Mouse (Mus musculus) CH12.LX (cell line): ENCODE measurements around the gene Agps. TPM values are rescaled to one million over a fixed set of nuclear protein-coding genes. Genes with fewer than 3 reads are reported as not detected.

Experiments
- DNase-seq: peaks from one replicate; pipeline ENCODE4 v3.0.0-alpha.2; 2013; ENCODE audit errors: extremely low read depth
- H3K27ac ChIP-seq: 2 replicates; pipeline ENCODE4 v1.5.1; 2012; ENCODE audit warnings: low read depth, mild to moderate bottlenecking, control low read depth, moderate library complexity; ENCODE audit not compliant: insufficient read depth
- H3K27me3 ChIP-seq: replicated peaks from 2 replicates; pipeline ENCODE3; 2012; ENCODE audit warnings: inconsistent platforms
- H3K36me3 ChIP-seq, 2 experiments: replicated peaks in 1 of 2; 2 replicates each; pipeline versions ENCODE3 to v1.6.1; 2012; ENCODE audit warnings: inconsistent platforms in 1 of 2, low read length in 1 of 2, mild to moderate bottlenecking in 1 of 2, mixed read lengths in 1 of 2, moderate library complexity in 1 of 2; ENCODE audit not compliant: control insufficient read depth in 1 of 2, insufficient read depth in 1 of 2
- H3K4me1 ChIP-seq, 2 experiments: 2 replicates each; pipeline ENCODE4 v1.6.1; 2012; ENCODE audit warnings: inconsistent platforms in 1 of 2, moderate library complexity in 1 of 2; ENCODE audit not compliant: insufficient read depth in 2 of 2, control insufficient read depth in 1 of 2
- H3K4me2 ChIP-seq: 2 replicates; pipeline ENCODE4 v1.6.1; 2012; ENCODE audit warnings: low read depth, mild to moderate bottlenecking, control low read depth; ENCODE audit not compliant: poor library complexity, insufficient read depth, severe bottlenecking
- H3K4me3 ChIP-seq, 3 experiments: fragments of 150-350 bp in 1 of 3; sonication (generic) in 1 of 3; replicated peaks in 1 of 3; 2 replicates each; pipeline versions ENCODE3 to v1.5.1; 2011 to 2012; ENCODE audit warnings: low read depth in 2 of 3, low read length in 2 of 3, mild to moderate bottlenecking in 2 of 3, moderate library complexity in 2 of 3, control low read depth in 1 of 3, improper control_type of control experiment in 1 of 3, inconsistent platforms in 1 of 3, mixed read lengths in 1 of 3; ENCODE audit not compliant: poor library complexity in 1 of 3
- H3K79me2 ChIP-seq: replicated peaks from 2 replicates; pipeline ENCODE4 v1.6.1; 2012; ENCODE audit warnings: mild to moderate bottlenecking, moderate library complexity; ENCODE audit not compliant: control insufficient read depth, poor library complexity, insufficient read depth, severe bottlenecking; ENCODE audit errors: extremely low read depth
- H3K9ac ChIP-seq: 2 replicates; pipeline ENCODE4 v1.6.1; 2012; ENCODE audit warnings: low read depth, mild to moderate bottlenecking, control low read depth, moderate library complexity; ENCODE audit not compliant: insufficient read depth
- H3K9me3 ChIP-seq: replicated peaks from 2 replicates; pipeline ENCODE3; 2012; ENCODE audit warnings: low read length, inconsistent platforms, mixed read lengths
- CHD1 ChIP-seq: IDR thresholded peaks from 2 replicates; pipeline ENCODE4 v1.6.1; 2012; ENCODE audit warnings: low read depth, low read length, improper control_type of control experiment, inconsistent platforms
- E2F4 ChIP-seq: IDR thresholded peaks from 2 replicates; pipeline ENCODE4 v1.6.1; 2011; ENCODE audit warnings: low read depth, low read length, improper control_type of control experiment; ENCODE audit not compliant: insufficient replicate concordance
- ETS1 ChIP-seq: conservative IDR thresholded peaks from 2 replicates; pipeline ENCODE4 v1.6.1; 2012; ENCODE audit warnings: low read depth, mild to moderate bottlenecking, inconsistent platforms, low read length, improper control_type of control experiment, moderate library complexity
- HCFC1 ChIP-seq: IDR thresholded peaks from 2 replicates; pipeline ENCODE4 v1.6.1; 2012; ENCODE audit warnings: low read depth, mild to moderate bottlenecking, inconsistent platforms, low read length, improper control_type of control experiment
- IRF4 ChIP-seq: IDR thresholded peaks from 2 replicates; pipeline ENCODE4 v1.6.1; 2014; ENCODE audit warnings: low read depth, mild to moderate bottlenecking, inconsistent platforms, low read length, improper control_type of control experiment
- JUN ChIP-seq: IDR thresholded peaks from 2 replicates; pipeline ENCODE4 v1.6.1; 2011; ENCODE audit warnings: low read depth, mild to moderate bottlenecking, low read length, improper control_type of control experiment, moderate library complexity; ENCODE audit not compliant: insufficient read depth
- MAX ChIP-seq: IDR thresholded peaks from 2 replicates; pipeline ENCODE4 v1.6.1; 2011; ENCODE audit warnings: low read length, improper control_type of control experiment
- MAZ ChIP-seq: IDR thresholded peaks from 2 replicates; pipeline ENCODE4 v1.6.1; 2012; ENCODE audit warnings: low read depth, mild to moderate bottlenecking, inconsistent platforms, low read length, improper control_type of control experiment, moderate library complexity
- MEF2A ChIP-seq: IDR thresholded peaks from 2 replicates; pipeline ENCODE4 v1.6.1; 2014; ENCODE audit warnings: low read depth, mild to moderate bottlenecking, inconsistent platforms, low read length, improper control_type of control experiment, borderline replicate concordance
- POLR2AphosphoS2 ChIP-seq: IDR thresholded peaks from 2 replicates; pipeline ENCODE4 v1.6.1; 2011; ENCODE audit warnings: low read depth, low read length, improper control_type of control experiment
- RAD21 ChIP-seq: IDR thresholded peaks from 2 replicates; pipeline ENCODE4 v1.6.1; 2011; ENCODE audit warnings: low read depth, mild to moderate bottlenecking, low read length, improper control_type of control experiment, moderate library complexity
- SMC3 ChIP-seq: IDR thresholded peaks from 2 replicates; pipeline ENCODE4 v1.6.1; 2011; ENCODE audit warnings: low read depth, low read length, improper control_type of control experiment
- TBP ChIP-seq: conservative IDR thresholded peaks from 2 replicates; pipeline ENCODE4 v1.6.1; 2011; ENCODE audit warnings: low read depth, low read length, improper control_type of control experiment
- TCF12 ChIP-seq: IDR thresholded peaks from 2 replicates; pipeline ENCODE4 v1.6.1; 2014; ENCODE audit warnings: low read depth, mild to moderate bottlenecking, inconsistent platforms, low read length, improper control_type of control experiment
- USF1 ChIP-seq: IDR thresholded peaks from 2 replicates; pipeline ENCODE4 v1.6.1; 2014; ENCODE audit warnings: low read depth, mild to moderate bottlenecking, inconsistent platforms, low read length, improper control_type of control experiment
- USF2 ChIP-seq: conservative IDR thresholded peaks from 2 replicates; pipeline ENCODE4 v1.6.1; 2011; ENCODE audit warnings: low read depth, low read length, improper control_type of control experiment
- ZC3H11A ChIP-seq: IDR thresholded peaks from 2 replicates; pipeline ENCODE4 v1.6.1; 2012; ENCODE audit warnings: low read depth, mild to moderate bottlenecking, inconsistent platforms, low read length, improper control_type of control experiment
- dilution Hi-C: fragments of 300-500 bp; cut with MboI; formaldehyde crosslinking; loops from 2 replicates; pipeline ENCODE4 v1.14.3; 2020; ENCODE audit warnings: low sequenced_read_pairs; ENCODE audit not compliant: extremely low pct_unique_long_range_greater_than_20kb, extremely low pct_ligation_motif_present
- in situ Hi-C: fragments of 300-500 bp; cut with MboI; formaldehyde crosslinking; loops from 3 replicates; pipeline ENCODE4 v1.14.3; 2019; ENCODE audit warnings: low sequenced_read_pairs, low pct_ligation_motif_present, low pct_unique_long_range_greater_than_20kb, mixed read lengths
- polyA plus RNA-seq: library from polyadenylated mRNA; unstranded; fragments of >175 nt; gene quantifications from 2 replicates; pipeline ENCODE4 v1.2.1, GENCODE M21; 2012; ENCODE audit warnings: low read depth; ENCODE audit not compliant: insufficient read length
- total RNA-seq, 2 experiments: library from RNA; depleted of rRNA; stranded (reverse); fragments of 300-350 nt in 1 of 2; fragments of >200 nt in 1 of 2; gene quantifications; 2 replicates each; pipeline ENCODE4 v1.2.3; 2012 to 2014

Gene Agps
- total and polyA plus RNA-seq, 3 experiments = 38.6 to 67.7 (median 49.3) TPM

DNA sequence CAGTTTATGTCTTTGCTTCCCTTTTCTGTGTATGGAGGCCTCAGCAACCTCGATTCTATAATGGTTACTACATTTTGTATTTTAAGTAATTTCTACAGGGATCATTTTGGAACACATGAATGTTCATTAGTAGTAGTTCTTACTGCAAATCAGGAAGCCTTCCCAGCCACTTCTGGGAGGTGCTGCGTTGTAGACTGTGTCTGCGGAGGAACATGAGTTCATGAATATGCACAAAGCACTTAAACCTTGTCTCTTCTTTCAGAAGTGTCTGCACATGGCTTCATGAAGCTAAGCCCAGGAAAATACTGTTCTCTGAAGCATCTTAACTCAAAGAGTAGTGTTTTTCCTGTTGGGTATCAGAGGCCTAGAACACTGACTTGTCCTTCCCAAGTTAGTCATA is 96.0 kb downstream of the Agps start:
- no peaks in the 10 kb centered on the region for H3K27me3 ChIP-seq
- no peak overlapping the region for H3K9ac ChIP-seq
- TF ChIP-seq HCFC1 (no peak), MAZ (no peak), ZC3H11A (no peak)
- TF ChIP-seq, all 38 proteins: peak for 0
- H3K79me2 ChIP-seq = no peaks in the 10 kb centered on the region
- no peak for DNase-seq
- dilution Hi-C loops = no loop called here
- no peak overlapping the region for H3K4me3 ChIP-seq
- no peak overlapping the region for H3K27ac ChIP-seq
- H3K36me3 ChIP-seq = peaks cover 23 to 61% of the 10 kb centered on the region in 2 experiments
- H3K9me3 ChIP-seq = no peaks in the 10 kb centered on the region
- no peak overlapping the region for H3K4me2 ChIP-seq
- H3K4me1 ChIP-seq = peaks cover 4 to 16% of the 10 kb centered on the region in 2 experiments
- in situ Hi-C loops = no loop called here

DNA sequence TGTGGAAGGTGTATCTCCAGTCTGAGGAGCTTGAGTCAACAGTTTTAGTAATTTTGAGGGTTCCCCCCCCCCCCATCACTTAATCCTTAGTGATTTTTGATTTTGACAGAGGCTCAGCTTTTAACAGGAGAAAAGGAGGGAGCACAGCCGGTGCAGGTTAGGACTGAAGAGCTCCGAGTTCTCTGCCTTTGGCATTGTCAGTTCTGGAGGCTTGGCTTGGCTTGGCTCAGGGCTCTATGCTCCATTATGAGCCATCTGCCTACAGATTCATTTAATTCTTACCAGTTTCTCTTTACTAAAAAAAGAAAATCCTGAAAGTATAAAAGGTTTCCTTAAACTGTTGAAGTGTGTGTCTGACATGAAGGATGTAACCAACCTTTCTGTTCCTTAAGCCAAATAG is 97.2 kb downstream of the Agps start:
- no peak overlapping the region for H3K4me3 ChIP-seq
- in situ Hi-C loops = no loop called here
- H3K9me3 ChIP-seq = no peaks in the 10 kb centered on the region
- dilution Hi-C loops = no loop called here
- H3K9ac ChIP-seq = no peak overlapping the region
- H3K4me2 ChIP-seq = no peak overlapping the region
- no peak for DNase-seq
- peaks cover 20 to 57% of the 10 kb centered on the region in 2 experiments for H3K36me3 ChIP-seq
- H3K27ac ChIP-seq = no peak overlapping the region
- TF ChIP-seq CHD1 = no peak
- TF ChIP-seq RAD21 = no peak
- TF ChIP-seq MAX = no peak
- TF ChIP-seq ETS1 = no peak
- no peak for TF ChIP-seq HCFC1
- no peak for TF ChIP-seq E2F4
- no peak for TF ChIP-seq IRF4
- no peak for TF ChIP-seq TBP
- TF ChIP-seq MEF2A = no peak
- TF ChIP-seq JUN = no peak
- no peaks in the 10 kb centered on the region for H3K27me3 ChIP-seq
- H3K79me2 ChIP-seq = no peaks in the 10 kb centered on the region
- peaks cover 0 to 5% of the 10 kb centered on the region in 2 experiments; a peak in 1 of 4 replicates for H3K4me1 ChIP-seq

DNA sequence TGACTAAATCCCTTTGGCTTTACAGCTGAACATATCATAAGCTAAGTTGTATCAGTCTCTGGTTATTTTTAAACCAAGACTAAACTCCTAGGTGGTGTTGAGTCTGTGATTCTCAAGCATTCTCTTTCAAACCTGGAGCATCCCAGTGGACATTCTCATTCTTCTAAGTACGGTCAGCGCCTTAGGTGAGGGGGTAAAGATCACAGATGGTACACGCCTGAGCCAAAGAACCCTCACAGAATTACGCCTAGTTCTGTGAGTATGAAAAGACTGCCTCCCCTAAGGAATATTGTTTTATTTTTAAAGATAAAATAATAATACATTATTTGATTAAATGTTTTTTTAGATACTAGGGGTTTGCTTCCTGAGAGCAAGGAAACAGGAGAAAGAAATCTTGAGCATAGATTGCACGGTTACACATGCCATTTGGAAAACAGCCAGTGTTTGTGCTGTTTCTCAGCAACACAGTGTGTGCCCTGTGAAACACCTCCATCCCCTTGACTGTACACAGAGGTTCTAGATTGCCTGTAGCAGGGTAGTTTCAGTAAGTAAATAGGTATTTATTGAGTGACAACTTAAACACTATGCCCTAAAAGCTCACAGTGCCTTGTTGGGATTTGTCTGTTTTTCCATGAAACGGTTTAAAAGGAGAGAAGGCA is 97.9 kb downstream of the Agps start:
- Histone ChIP-seq H3K27me3 (no peaks in the 10 kb centered on the region), H3K79me2 (no peaks in the 10 kb centered on the region), H3K36me3 (peaks cover 18 to 51% of the 10 kb centered on the region in 2 experiments), H3K4me1 (no peaks in the 10 kb centered on the region), H3K4me2 (no peak overlapping the region), H3K9me3 (no peaks in the 10 kb centered on the region), H3K9ac (no peak overlapping the region), H3K4me3 (no peak overlapping the region), H3K27ac (no peak overlapping the region)
- TF ChIP-seq TCF12 (no peak), MAX (no peak), POLR2AphosphoS2 (no peak), USF2 (no peak), ETS1 (no peak), USF1 (no peak), SMC3 (no peak)
- dilution Hi-C loops = no loop called here
- no peak for DNase-seq
- in situ Hi-C loops = no loop called here
